Mouse (Mus musculus) limb, embryonic 14.5 days (tissue): ENCODE results near the gene Dab1. TPM values are rescaled to one million over a fixed set of nuclear protein-coding genes. Genes with fewer than 3 reads are reported as not detected.

Experiments used
- ATAC-seq: fragments of 200-750 bp; cut with Nextera tagmentation; 2 replicates; pipeline ENCODE4 v1.8.0; 2017; ENCODE audit warnings: low read depth, moderate number of reproducible peaks, moderate TSS enrichment; ENCODE audit not compliant: low FRiP score
- DNase-seq: peaks from one replicate; pipeline ENCODE4 v3.0.0-alpha.2; 2015; ENCODE audit warnings: low spot score
- H3K27ac ChIP-seq: fragments of 300-500 bp; sonication (generic); replicated peaks from 2 replicates; pipeline ENCODE4 v1.5.1; 2014; ENCODE audit warnings: low read depth, mild to moderate bottlenecking, low read length, moderate library complexity, mixed read lengths
- H3K27me3 ChIP-seq: fragments of 300-500 bp; sonication (generic); 2 replicates; pipeline ENCODE4 v1.6.1; 2014; ENCODE audit warnings: low read length, mixed read lengths; ENCODE audit not compliant: control insufficient read depth, insufficient read depth
- H3K36me3 ChIP-seq: fragments of 300-500 bp; sonication (generic); 2 replicates; pipeline ENCODE4 v1.6.1; 2014; ENCODE audit warnings: mild to moderate bottlenecking, low read length, moderate library complexity, mixed read lengths; ENCODE audit not compliant: control insufficient read depth, insufficient read depth
- H3K4me1 ChIP-seq: fragments of 300-500 bp; sonication (generic); 2 replicates; pipeline ENCODE4 v1.6.1; 2014; ENCODE audit warnings: antibody characterized with exemption, low read length, mixed read lengths; ENCODE audit not compliant: control insufficient read depth, insufficient read depth
- H3K4me2 ChIP-seq: fragments of 300-500 bp; sonication (generic); replicated peaks from 2 replicates; pipeline ENCODE4 v1.6.1; 2014; ENCODE audit warnings: low read depth, mild to moderate bottlenecking, low read length, moderate library complexity; ENCODE audit not compliant: severe bottlenecking
- H3K4me3 ChIP-seq: fragments of 300-500 bp; sonication (generic); replicated peaks from 2 replicates; pipeline ENCODE4 v1.5.1; 2014; ENCODE audit warnings: low read length
- H3K9ac ChIP-seq: fragments of 300-500 bp; sonication (generic); 2 replicates; pipeline ENCODE4 v1.6.1; 2014; ENCODE audit warnings: mild to moderate bottlenecking, low read depth, low read length, moderate library complexity; ENCODE audit not compliant: severe bottlenecking
- H3K9me3 ChIP-seq: fragments of 300-500 bp; sonication (generic); 2 replicates; pipeline ENCODE4 v1.6.1; 2016; ENCODE audit warnings: low read length; ENCODE audit not compliant: control insufficient read depth
- POLR2A ChIP-seq: fragments of 200-500 bp; IDR thresholded peaks from 2 replicates; pipeline ENCODE4 v1.8.0; 2012; ENCODE audit warnings: inconsistent platforms, mild to moderate bottlenecking, moderate library complexity, borderline replicate concordance; ENCODE audit not compliant: insufficient read depth, insufficient read length; ENCODE audit errors: extremely low read depth
- WGBS: fragments of 180-500 bp; shearing (Covaris S2); extraction: QIAGEN DNeasy Blood & Tissue Kit; methylation state at CpG from one replicate; pipeline ENCODE4 v1.1.7; 2014; 5-methylcytosine and 5-hydroxymethylcytosine counted together
- polyA plus RNA-seq, 2 experiments: library from polyadenylated mRNA; depleted of rRNA in 1 of 2; stranded (reverse) in 1 of 2; unstranded in 1 of 2; fragments of >200 nt; fragmentation: Nextera tagmentation in 1 of 2; extraction: Ambion mirVana in 1 of 2; gene quantifications; 2 replicates each; pipeline versions ENCODE4 v1.2.1 to v1.2.3; 2012 to 2014

Gene Dab1
- polyA plus RNA-seq, 2 experiments, result 5.5 to 12.1 TPM

DNA sequence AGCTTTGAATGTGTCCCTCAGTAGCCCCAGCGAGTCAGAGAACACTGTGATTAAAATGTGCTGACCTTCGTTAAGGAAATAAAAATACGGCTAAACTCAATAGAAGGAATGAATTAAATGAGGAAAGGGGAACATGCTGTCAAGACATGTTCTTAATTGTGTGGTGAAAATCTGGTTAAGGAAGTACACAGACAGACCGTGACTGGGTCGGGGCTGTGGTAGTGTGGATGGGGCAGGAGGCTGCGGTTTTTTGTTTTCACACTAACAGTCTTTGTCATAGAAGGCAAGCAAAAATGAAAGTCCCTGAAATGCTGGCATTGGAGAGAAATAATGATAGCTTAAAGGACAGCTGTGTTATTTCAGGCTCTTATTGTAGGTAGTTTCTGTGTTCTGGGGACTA lies 92.2 kb downstream of the Dab1 start:
- H3K4me2 ChIP-seq, result no peak overlapping the region

DNA sequence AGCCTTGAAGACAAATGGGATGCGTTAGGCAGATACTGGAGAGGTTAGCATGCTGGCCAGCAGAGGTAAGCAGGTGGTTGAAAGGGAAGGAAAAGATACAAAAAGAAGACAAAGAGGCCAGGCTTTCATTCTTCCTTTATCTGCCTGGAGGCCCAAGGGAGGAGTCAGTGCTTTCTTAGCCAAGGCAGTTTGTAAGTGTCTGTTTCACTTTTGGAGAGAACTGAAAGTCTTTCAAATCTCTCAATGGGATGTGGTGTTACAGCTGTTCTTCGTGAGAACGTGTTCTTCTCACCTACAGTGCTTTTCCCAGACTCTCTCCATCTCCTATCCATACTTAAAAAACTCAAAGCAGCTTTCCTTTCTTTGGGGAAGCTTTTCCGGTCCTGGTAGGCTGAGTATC lies 94.8 kb downstream of the Dab1 start:
- Histone ChIP-seq H3K9me3 (no peaks in the 10 kb centered on the region), H3K4me3 (no peak overlapping the region), H3K36me3 (no peaks in the 10 kb centered on the region), H3K27me3 (no peaks in the 10 kb centered on the region), H3K4me1 (no peaks in the 10 kb centered on the region), H3K9ac (no peak overlapping the region), H3K27ac (no peak overlapping the region), H3K4me2 (no peak overlapping the region)
- DNase-seq, result no peak
- no peak for ATAC-seq
- TF ChIP-seq POLR2A, result no peak
- WGBS, result 86% methylated on average over 4 of the region's 4 CpGs

More for the DNA sequence above, 92.2 kb downstream of the Dab1 start:
- Histone ChIP-seq H3K4me1 (no peaks in the 10 kb centered on the region), H3K9ac (no peak overlapping the region), H3K9me3 (no peaks in the 10 kb centered on the region), H3K27ac (no peak overlapping the region), H3K36me3 (no peaks in the 10 kb centered on the region), H3K4me3 (no peak overlapping the region), H3K27me3 (no peaks in the 10 kb centered on the region)
- no peak for ATAC-seq
- DNase-seq, result no peak
- 66% methylated on average over 6 of the region's 6 CpGs for WGBS
- TF ChIP-seq POLR2A, result no peak

DNA sequence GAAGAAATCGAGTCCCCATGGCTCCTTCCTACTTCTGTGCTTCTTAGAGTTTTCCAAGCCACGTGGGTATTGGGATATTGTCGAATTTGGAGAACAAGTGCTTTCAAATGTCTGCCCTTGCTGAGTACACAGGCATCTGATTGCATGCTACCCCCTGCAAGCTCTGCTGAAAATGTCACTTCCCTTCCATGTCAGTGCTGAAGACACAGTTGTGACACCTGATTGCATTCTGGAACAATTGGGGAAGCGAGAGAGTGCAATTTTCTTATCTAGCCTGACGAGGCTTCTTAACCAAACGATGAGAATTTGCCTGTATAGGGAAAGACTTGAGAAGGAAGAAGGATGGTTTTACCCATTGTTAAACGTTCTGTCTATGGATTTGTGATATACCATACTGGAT lies 95.8 kb downstream of the Dab1 start:
- Histone ChIP-seq H3K9ac (no peak overlapping the region), H3K4me2 (no peak overlapping the region), H3K27me3 (no peaks in the 10 kb centered on the region), H3K36me3 (no peaks in the 10 kb centered on the region), H3K4me1 (no peaks in the 10 kb centered on the region), H3K9me3 (no peaks in the 10 kb centered on the region), H3K4me3 (no peak overlapping the region), H3K27ac (no peak overlapping the region)
- no peak for ATAC-seq
- no peak for TF ChIP-seq POLR2A
- DNase-seq, result no peak
- 78% methylated on average over 7 of the region's 7 CpGs for whole genome bisulfite sequencing

- Histone ChIP-seq H3K36me3 (no peaks in the 10 kb centered on the region), H3K9ac (no peak overlapping the region), H3K9me3 (no peaks in the 10 kb centered on the region), H3K4me2 (no peak overlapping the region), H3K4me3 (no peak overlapping the region), H3K4me1 (no peaks in the 10 kb centered on the region), H3K27me3 (no peaks in the 10 kb centered on the region), H3K27ac (no peak overlapping the region)
- no peak for ATAC-seq
- WGBS, result 93% methylated on average over 4 of the region's 4 CpGs
- no peak for DNase-seq
- TF ChIP-seq POLR2A, result no peak
Measured at GRCm38 (mm10) chr4:103715568-103715967, 96.4 kb downstream of the Dab1 start.

- no peak overlapping the region for H3K9ac ChIP-seq
- no peaks in the 10 kb centered on the region for H3K9me3 ChIP-seq
- no peak overlapping the region for H3K27ac ChIP-seq
- H3K27me3 ChIP-seq, result no peaks in the 10 kb centered on the region
- H3K36me3 ChIP-seq, result no peaks in the 10 kb centered on the region
- ATAC-seq (no peak), DNase-seq (no peak)
- H3K4me2 ChIP-seq, result no peak overlapping the region
- H3K4me1 ChIP-seq, result no peaks in the 10 kb centered on the region
- 75% methylated on average over 1 of the region's 1 CpGs for WGBS
- no peak overlapping the region for H3K4me3 ChIP-seq
- no peak for TF ChIP-seq POLR2A
Measured at GRCm38 (mm10) chr4:103722738-103723137, 103.6 kb downstream of the Dab1 start.

DNA sequence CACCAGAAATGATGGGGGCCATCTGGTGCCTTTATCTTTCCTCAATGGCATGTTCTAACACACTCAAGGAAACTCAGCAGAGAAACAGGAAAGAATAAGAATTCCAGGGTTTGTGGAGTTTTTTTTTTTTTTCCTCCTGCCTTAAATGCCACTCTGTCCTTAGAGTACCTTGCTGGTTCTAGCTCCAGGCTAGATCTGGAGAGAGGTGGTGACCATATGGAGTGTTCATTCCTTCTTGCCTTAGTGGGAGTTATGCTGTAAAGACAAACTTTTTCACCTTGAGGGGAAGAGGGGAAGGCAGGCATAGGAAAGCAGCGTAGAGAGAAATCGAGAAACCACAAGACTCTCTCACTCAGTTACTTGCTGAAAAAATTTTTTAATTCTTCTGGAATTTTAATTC lies 107.3 kb downstream of the Dab1 start:
- Histone ChIP-seq H3K4me3 (no peak overlapping the region), H3K27me3 (no peaks in the 10 kb centered on the region), H3K27ac (no peak overlapping the region), H3K4me1 (no peaks in the 10 kb centered on the region), H3K9me3 (no peaks in the 10 kb centered on the region), H3K36me3 (no peaks in the 10 kb centered on the region), H3K9ac (no peak overlapping the region), H3K4me2 (no peak overlapping the region)
- WGBS, result 75% methylated on average over 2 of the region's 2 CpGs
- TF ChIP-seq POLR2A, result no peak
- no peak for DNase-seq
- ATAC-seq, result no peak
